ENCODE assay signal across 7 mouse cellular contexts in the genomic region with DNA sequence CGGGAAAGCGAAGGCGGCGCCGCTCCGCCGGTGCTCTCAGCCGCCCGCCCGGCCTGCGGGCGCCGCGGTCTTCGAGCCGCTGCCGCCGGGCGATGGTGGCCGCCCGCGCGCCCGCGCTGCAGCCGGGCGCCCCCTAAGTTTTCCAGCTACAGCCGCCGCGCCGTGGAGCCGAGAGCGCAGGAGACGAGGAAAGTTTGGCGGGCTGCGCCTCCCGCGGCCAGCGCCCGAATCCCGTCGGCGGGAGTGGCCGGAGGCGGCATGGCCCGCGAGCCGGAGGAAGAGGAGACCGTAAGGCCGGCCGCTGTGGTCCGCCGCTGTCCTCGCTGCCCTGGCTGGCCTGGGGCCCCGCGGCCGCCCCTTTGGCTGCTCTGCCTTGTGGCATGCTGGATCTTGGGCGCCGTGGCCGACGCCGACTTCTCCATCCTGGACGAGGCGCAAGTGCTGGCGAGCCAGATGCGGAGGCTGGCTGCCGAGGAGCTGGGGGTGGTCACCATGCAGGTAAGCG. TPM values are rescaled to one million over a fixed set of nuclear protein-coding genes. Genes with fewer than 3 reads are reported as not detected.
A peak's percentile ranks its signal among the peaks of the same experiment; 100 is the strongest.
DNase-seq lines count a peak whose midpoint lies in the region; ATAC-seq and TF ChIP-seq lines count a peak whose summit lies in the region.

No protein-coding gene starts in this region.

- no peaks in the 10 kb centered on the region for H3K27me3 ChIP-seq in forebrain, embryonic 15.5 days
- no peaks in the 10 kb centered on the region for H3K27me3 ChIP-seq in hindbrain, embryonic 11.5 days (ENCODE audit: control insufficient read depth, insufficient read depth, low read length)
- no peaks in the 10 kb centered on the region for H3K27me3 ChIP-seq in stomach, postnatal 0 days (ENCODE audit: control insufficient read depth, insufficient read depth, low read length)

- H3K4me3 ChIP-seq in forebrain, embryonic 15.5 days: peak overlapping the region; percentile 79
- peak overlapping the region; percentile 59 for H3K4me3 ChIP-seq in hindbrain, embryonic 11.5 days (ENCODE audit: low read depth, low read length)
- peak overlapping the region; percentile 83 for H3K4me3 ChIP-seq in left cerebral cortex, adult 2 months
- H3K4me3 ChIP-seq in stomach, postnatal 0 days (ENCODE audit: low read depth, low read length): peak overlapping the region; percentile 88

- H3K36me3 ChIP-seq in forebrain, embryonic 15.5 days: no peaks in the 10 kb centered on the region
- H3K36me3 ChIP-seq in hindbrain, embryonic 11.5 days (ENCODE audit: control insufficient read depth, insufficient read depth, low read length): no peaks in the 10 kb centered on the region
- no peaks in the 10 kb centered on the region for H3K36me3 ChIP-seq in stomach, postnatal 0 days (ENCODE audit: control insufficient read depth, insufficient read depth, low read length)

- peak overlapping the region; percentile 92 for H3K4me2 ChIP-seq in forebrain, embryonic 15.5 days (replicated peaks)
- H3K4me2 ChIP-seq in hindbrain, embryonic 11.5 days (replicated peaks; ENCODE audit: low read depth, low read length): peak overlapping the region; percentile 79
- H3K4me2 ChIP-seq in stomach, postnatal 0 days (replicated peaks; ENCODE audit: low read depth): peak overlapping the region; percentile 89

- H3K9ac ChIP-seq in forebrain, embryonic 15.5 days (replicated peaks): peak overlapping the region; percentile 80
- peak overlapping the region; percentile 93 for H3K9ac ChIP-seq in hindbrain, embryonic 11.5 days (ENCODE audit: low read depth, low read length)
- H3K9ac ChIP-seq in stomach, postnatal 0 days (ENCODE audit: low read length): peak overlapping the region; percentile 87

- H3K9me3 ChIP-seq in forebrain, embryonic 15.5 days: no peaks in the 10 kb centered on the region
- no peaks in the 10 kb centered on the region for H3K9me3 ChIP-seq in hindbrain, embryonic 11.5 days (ENCODE audit: control insufficient read depth, low read length)
- H3K9me3 ChIP-seq in stomach, postnatal 0 days (ENCODE audit: control insufficient read depth, low read length): no peaks in the 10 kb centered on the region

- intact Hi-C loops in left cerebral cortex, adult 2 months (cut with DNase I): loop anchor here (2.0 to 5.0 kb wide), 4 partner anchors 135 to 370 kb away; no protein-coding TSS in a partner anchor

- H3K4me1 ChIP-seq in forebrain, embryonic 15.5 days: peaks cover 44% of the 10 kb centered on the region
- H3K4me1 ChIP-seq in hindbrain, embryonic 11.5 days (replicated peaks; ENCODE audit: control insufficient read depth, insufficient read depth, low read length): peaks cover 2% of the 10 kb centered on the region; the same call in 1 of the 2 replicates
- H3K4me1 ChIP-seq in stomach, postnatal 0 days (replicated peaks; ENCODE audit: control insufficient read depth, insufficient read depth): no peaks in the 10 kb centered on the region; the same call in none of the 2 replicates

- peak overlapping the region; percentile 92 for H3K27ac ChIP-seq in forebrain, embryonic 15.5 days (replicated peaks)
- peak overlapping the region; percentile 94 for H3K27ac ChIP-seq in hindbrain, embryonic 11.5 days (ENCODE audit: low read depth, low read length)
- H3K27ac ChIP-seq in left cerebral cortex, adult 2 months: peak overlapping the region; percentile 67
- H3K27ac ChIP-seq in stomach, postnatal 0 days (replicated peaks): peak overlapping the region; percentile 93

- TF ChIP-seq CTCF in left cerebral cortex, adult 2 months (IDR thresholded peaks at IDR 0.05): no peak
- no peak for TF ChIP-seq CTCF in stomach, postnatal 0 days (IDR thresholded peaks at IDR 0.05; ENCODE audit: low read depth)

- DNase-seq in urinary bladder, adult 2 months (ENCODE audit: low spot score): peak; percentile 64
- DNase-seq in urinary bladder, postnatal 10 days (ENCODE audit: low spot score): no peak
- peak; percentile 76 for DNase-seq in hindbrain, embryonic 11.5 days (ENCODE audit: low spot score)
- DNase-seq in left cerebral cortex, adult 2 months (ENCODE audit: extremely low spot score in 1 of 2, low spot score in 2 of 2): peak in 1 of 2 experiments; percentile 54
- DNase-seq in lung, postnatal 25 days (ENCODE audit: low spot score): peak; percentile 16
- DNase-seq in stomach, postnatal 0 days (ENCODE audit: low spot score): peak; percentile 56

- ATAC-seq in forebrain, embryonic 15.5 days (replicated peaks): peak; percentile 42
- peak; percentile 60 for ATAC-seq in hindbrain, embryonic 11.5 days (ENCODE audit: low FRiP score)
- peak; percentile 63 for ATAC-seq in stomach, postnatal 0 days (ENCODE audit: low FRiP score, low TSS enrichment)

- under 1% methylated on average over 61 of the region's 68 CpGs for WGBS in forebrain, embryonic 15.5 days
- WGBS in hindbrain, embryonic 11.5 days: under 1% methylated on average over 51 of the region's 68 CpGs
- under 1% methylated on average over 45 of the region's 68 CpGs for WGBS in stomach, postnatal 0 days

- no peak for TF ChIP-seq EP300 in stomach, postnatal 0 days (optimal IDR thresholded peaks at IDR 0.05)

RNA-seq across cellular contexts. Expression of gene Cachd1, which starts 0.4 kb away (rescaled TPM):
- polyA plus RNA-seq in urinary bladder, adult 2 months (2012; rRNA removed): 20.5 and 22.2 TPM in 2 replicates
- 18.1 and 20.3 TPM in 2 replicates for polyA plus RNA-seq in forebrain, embryonic 15.5 days (2015; fragmentation: Nextera tagmentation; extraction: Ambion mirVana)
- 23.4 and 26.0 TPM in 2 replicates for polyA plus RNA-seq in hindbrain, embryonic 11.5 days (2014; fragmentation: Nextera tagmentation; extraction: Ambion mirVana)
- 10 to 100 TPM in 1 of 2 experiments, 1 to 10 TPM in 1; 9.2 to 15.9 TPM for total RNA-seq in left cerebral cortex, adult 2 months (2021)
- polyA plus RNA-seq in stomach, postnatal 0 days (2015; fragmentation: Nextera tagmentation; extraction: Ambion mirVana): 6.4 and 7.0 TPM in 2 replicates
